Mouse (Mus musculus) bone marrow macrophage, adult 2 months (primary cell): ENCODE measurements around the gene Chd5. TPM values are rescaled to one million over a fixed set of nuclear protein-coding genes. Genes with fewer than 3 reads are reported as not detected.

ENCODE experiments used
- H3K27ac ChIP-seq: 2 replicates; pipeline ENCODE4 v1.5.1; 2012; ENCODE audit warnings: low read depth, low read length; ENCODE audit not compliant: insufficient read depth
- H3K4me1 ChIP-seq: 2 replicates; pipeline ENCODE4 v1.6.1; 2012; ENCODE audit warnings: low read length; ENCODE audit not compliant: control insufficient read depth, insufficient read depth
- H3K4me3 ChIP-seq: 2 replicates; pipeline ENCODE4 v1.5.1; 2012; ENCODE audit warnings: mild to moderate bottlenecking, low read length, moderate library complexity; ENCODE audit not compliant: insufficient read depth
- CTCF ChIP-seq: IDR thresholded peaks from 2 replicates; pipeline ENCODE4 v1.5.1; 2012; ENCODE audit warnings: low read depth, mild to moderate bottlenecking, low read length, moderate library complexity
- POLR2A ChIP-seq: IDR thresholded peaks from 2 replicates; pipeline ENCODE4 v1.6.1; 2012; ENCODE audit warnings: mild to moderate bottlenecking, low read depth, low read length, borderline replicate concordance
- polyA plus RNA-seq: library from polyadenylated mRNA; stranded (reverse); fragments of >200 nt; gene quantifications from 2 replicates; pipeline ENCODE4 v1.2.4, GENCODE M21; 2012; ENCODE audit not compliant: missing spikeins, insufficient read depth, insufficient read length

Chd5 gene
- polyA plus RNA-seq, 1 experiment = 0.42 TPM

DNA sequence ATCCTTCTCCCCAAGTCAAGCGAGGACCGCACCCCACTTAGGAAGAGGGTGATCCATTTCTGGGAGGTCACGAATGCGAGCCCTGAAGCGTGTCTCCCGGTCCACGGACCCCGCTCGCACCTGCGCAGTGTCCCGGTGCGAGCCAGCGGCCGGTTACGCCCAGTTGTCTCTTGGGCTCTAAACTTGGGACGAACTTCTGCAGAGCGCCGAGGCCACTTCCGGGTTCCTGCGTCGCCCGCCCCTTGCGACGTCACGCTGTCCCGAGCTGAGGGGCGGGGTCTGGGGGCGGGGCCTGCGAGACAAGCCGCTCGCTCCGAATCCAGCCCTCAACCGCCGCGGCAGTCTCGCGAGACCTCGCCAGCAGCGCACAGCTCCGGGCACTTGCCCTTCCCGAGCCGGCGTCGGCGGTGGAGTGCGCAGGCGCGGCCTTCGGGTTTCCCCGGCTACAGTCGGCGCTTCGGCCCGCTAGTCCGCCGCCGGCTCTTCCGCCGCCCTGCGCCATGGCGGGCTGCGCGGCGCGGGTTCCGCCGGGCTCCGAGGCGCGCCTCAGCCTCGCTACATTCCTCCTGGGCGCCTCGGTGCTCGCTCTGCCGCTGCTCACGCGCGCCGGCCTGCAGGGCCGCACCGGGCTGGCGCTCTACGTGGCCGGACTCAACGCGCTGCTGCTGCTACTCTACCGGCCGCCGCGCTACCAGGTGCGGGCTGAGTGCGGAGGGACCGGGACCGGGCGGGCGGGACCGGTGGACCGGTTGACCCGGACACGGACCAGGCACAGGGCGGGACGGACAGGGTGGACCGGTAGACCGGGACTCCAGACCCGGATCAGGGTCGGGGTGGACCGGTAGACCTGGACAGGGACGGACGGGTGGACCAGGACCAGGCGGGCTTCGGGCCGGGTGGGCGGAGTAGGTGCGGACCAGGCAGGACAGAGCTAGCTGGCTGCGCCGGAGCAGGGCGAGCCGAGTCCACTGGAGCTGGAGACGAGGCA lies 41.3 kb upstream of the Chd5 start, which contains the start of gene Icmt:
Gene Icmt, plus strand, starts transcription at position 354 of the 988 bp plus-strand sequence.
- peaks cover 14% of the 10 kb centered on the region for H3K4me1 ChIP-seq
- peak within 1 kb of the TSS; percentile 91 for H3K4me3 ChIP-seq
- peak within 1 kb of the TSS; percentile 38 for H3K27ac ChIP-seq
- no peak for TF ChIP-seq CTCF
- TF ChIP-seq POLR2A = peak; percentile 85; the same call in 1 of the 2 replicates

GRCm38 (mm10) chr4:152298836-152299235 lies 39.6 kb upstream of the Chd5 start:
- no peak for TF ChIP-seq POLR2A
- TF ChIP-seq CTCF = no peak
- H3K4me1 ChIP-seq = peaks cover 14% of the 10 kb centered on the region
- no peak overlapping the region for H3K27ac ChIP-seq
- no peak overlapping the region for H3K4me3 ChIP-seq

DNA sequence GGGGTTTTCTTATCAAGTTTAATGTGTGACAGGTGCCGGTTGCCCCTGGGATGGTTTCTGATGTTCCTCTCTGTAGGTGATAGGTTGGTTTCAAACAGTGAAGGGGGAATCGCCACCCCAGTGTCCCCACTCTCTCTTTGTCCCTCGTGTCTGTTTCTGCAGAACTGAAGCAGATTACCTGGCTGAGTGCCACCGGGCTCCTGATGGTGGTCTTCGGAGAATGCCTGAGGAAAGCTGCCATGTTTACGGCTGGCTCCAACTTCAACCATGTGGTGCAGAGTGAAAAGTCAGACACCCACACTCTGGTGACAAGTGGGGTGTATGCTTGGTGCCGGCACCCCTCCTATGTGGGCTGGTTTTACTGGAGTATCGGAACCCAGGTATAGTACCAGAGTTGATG lies 38.1 kb upstream of the Chd5 start:
- no peak overlapping the region for H3K27ac ChIP-seq
- H3K4me3 ChIP-seq = no peak overlapping the region
- peaks cover 10% of the 10 kb centered on the region for H3K4me1 ChIP-seq
- no peak for TF ChIP-seq CTCF
- no peak for TF ChIP-seq POLR2A

- H3K4me3 ChIP-seq = no peak overlapping the region
- H3K4me1 ChIP-seq = peaks cover 4% of the 10 kb centered on the region; the same call in 1 of the 2 replicates
- TF ChIP-seq POLR2A (no peak), CTCF (no peak)
Observed at GRCm38 (mm10) chr4:152302012-152302411, 36.4 kb upstream of the Chd5 start.

DNA sequence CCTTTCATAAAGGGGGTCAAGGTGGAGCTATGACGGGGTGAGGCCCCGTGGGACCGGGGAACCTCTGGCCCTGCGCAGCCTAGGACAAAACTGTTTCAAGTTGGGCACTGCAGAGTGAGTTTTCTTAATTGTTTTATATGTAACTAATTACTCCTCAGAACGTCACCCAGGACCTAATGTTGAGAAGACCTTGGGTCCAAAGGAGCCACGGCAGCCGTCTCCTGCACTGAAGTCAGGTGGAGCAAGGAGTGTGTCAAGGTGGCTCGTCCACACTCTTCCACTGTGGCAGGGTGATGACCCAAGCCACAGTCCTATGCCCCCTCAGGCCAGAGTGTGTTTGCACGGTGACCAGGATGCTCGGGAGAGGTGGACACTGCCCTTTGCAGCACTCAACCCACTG lies 35.3 kb upstream of the Chd5 start:
- Histone ChIP-seq H3K4me3 (no peak overlapping the region), H3K27ac (no peak overlapping the region), H3K4me1 (peaks cover 4% of the 10 kb centered on the region; the same call in 1 of the 2 replicates)
- TF ChIP-seq CTCF = no peak
- TF ChIP-seq POLR2A = no peak

More at GRCm38 (mm10) chr4:152302012-152302411, 36.4 kb upstream of the Chd5 start:
- no peak overlapping the region for H3K27ac ChIP-seq

- no peak overlapping the region for H3K27ac ChIP-seq
- no peaks in the 10 kb centered on the region for H3K4me1 ChIP-seq
- TF ChIP-seq POLR2A = no peak
- no peak for TF ChIP-seq CTCF
- H3K4me3 ChIP-seq = no peak overlapping the region
Observed at GRCm38 (mm10) chr4:152304685-152305084, 33.8 kb upstream of the Chd5 start.

- TF ChIP-seq POLR2A (no peak), CTCF (no peak)
- Histone ChIP-seq H3K4me3 (no peak overlapping the region), H3K4me1 (no peaks in the 10 kb centered on the region), H3K27ac (no peak overlapping the region)
Observed at GRCm38 (mm10) chr4:152305991-152306390, 32.5 kb upstream of the Chd5 start.

GRCm38 (mm10) chr4:152307542-152307941 lies 30.9 kb upstream of the Chd5 start:
- TF ChIP-seq POLR2A (no peak), CTCF (no peak)
- H3K4me1 ChIP-seq = no peaks in the 10 kb centered on the region
- H3K4me3 ChIP-seq = no peak overlapping the region
- H3K27ac ChIP-seq = no peak overlapping the region

- no peak overlapping the region for H3K4me3 ChIP-seq
- TF ChIP-seq CTCF (no peak), POLR2A (no peak)
- H3K4me1 ChIP-seq = no peaks in the 10 kb centered on the region
- no peak overlapping the region for H3K27ac ChIP-seq
Observed at GRCm38 (mm10) chr4:152312186-152312585, 26.3 kb upstream of the Chd5 start.

GRCm38 (mm10) chr4:152313211-152313632 lies 25.2 kb upstream of the Chd5 start:
- TF ChIP-seq CTCF = no peak
- no peak for TF ChIP-seq POLR2A
- H3K4me3 ChIP-seq = peak overlapping the region; percentile 51
- no peak overlapping the region for H3K27ac ChIP-seq
- H3K4me1 ChIP-seq = no peaks in the 10 kb centered on the region

GRCm38 (mm10) chr4:152313934-152314333 lies 24.5 kb upstream of the Chd5 start:
- no peaks in the 10 kb centered on the region for H3K4me1 ChIP-seq
- no peak overlapping the region for H3K27ac ChIP-seq
- H3K4me3 ChIP-seq = no peak overlapping the region
- TF ChIP-seq POLR2A = no peak
- TF ChIP-seq CTCF = no peak
